Mouse (Mus musculus) urinary bladder, adult 2 months (tissue): Measurements from ENCODE around the gene Stoml2. TPM values are rescaled to one million over a fixed set of nuclear protein-coding genes. Genes with fewer than 3 reads are reported as not detected.
A peak's percentile ranks its signal among the peaks of the same experiment; 100 is the strongest.
"Not testable (repeated sequence)": the region's sequence is repeated elsewhere in the genome, so short reads cannot be mapped to it uniquely, and the experiment has no call there.

Experiments used
- DNase-seq: peaks from one replicate; pipeline ENCODE4 v3.0.0; 2022; ENCODE audit warnings: low spot score
- polyA plus RNA-seq: library from polyadenylated mRNA; depleted of rRNA; stranded (reverse); fragments of >200 nt; gene quantifications from 2 replicates; pipeline ENCODE4 v1.2.3, GENCODE M21; 2012; rRNA removed

The Stoml2 gene
- polyA plus RNA-seq, 1 experiment = 94.8 TPM

- DNase-seq = no peak
Measured at GRCm38 (mm10) chr4:43004951-43005350, 26.6 kb downstream of the Stoml2 start.

DNA sequence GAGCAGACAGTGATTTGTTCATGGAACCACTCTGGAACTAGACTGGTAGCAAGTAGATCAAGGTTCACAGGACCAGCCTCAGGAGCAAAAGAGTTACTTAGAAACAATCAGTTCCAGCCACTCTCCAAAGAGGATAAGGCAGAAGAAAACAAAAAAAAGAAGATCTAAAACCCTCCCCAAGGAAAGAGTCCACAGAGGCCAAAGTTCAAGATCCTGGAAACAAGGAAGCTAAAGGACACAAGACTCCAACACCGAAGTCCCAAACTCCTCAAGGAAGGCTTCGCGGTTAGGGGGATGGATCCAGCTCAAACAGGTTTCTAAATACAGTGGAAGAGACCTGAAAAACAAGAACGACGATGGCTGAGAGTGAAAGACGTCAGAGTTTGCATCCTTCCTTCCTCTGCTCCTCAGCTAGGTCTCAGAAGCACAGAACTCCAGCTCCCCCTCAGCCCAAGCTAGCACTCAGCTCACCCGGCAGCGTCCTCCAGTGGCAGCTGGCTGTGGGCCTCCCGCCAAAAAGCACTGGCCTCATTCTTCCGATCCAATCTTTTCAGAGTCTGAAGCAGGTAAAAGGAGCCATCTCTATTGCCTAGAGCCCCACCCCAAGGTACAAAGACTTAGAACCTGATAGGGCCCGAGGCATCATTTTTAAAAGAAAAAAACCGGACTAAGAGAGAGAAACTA, 28.6 kb downstream of the Stoml2 start:
- no peak for DNase-seq

GRCm38 (mm10) chr4:43001272-43001671, 30.2 kb downstream of the Stoml2 start:
- DNase-seq = no peak

DNA sequence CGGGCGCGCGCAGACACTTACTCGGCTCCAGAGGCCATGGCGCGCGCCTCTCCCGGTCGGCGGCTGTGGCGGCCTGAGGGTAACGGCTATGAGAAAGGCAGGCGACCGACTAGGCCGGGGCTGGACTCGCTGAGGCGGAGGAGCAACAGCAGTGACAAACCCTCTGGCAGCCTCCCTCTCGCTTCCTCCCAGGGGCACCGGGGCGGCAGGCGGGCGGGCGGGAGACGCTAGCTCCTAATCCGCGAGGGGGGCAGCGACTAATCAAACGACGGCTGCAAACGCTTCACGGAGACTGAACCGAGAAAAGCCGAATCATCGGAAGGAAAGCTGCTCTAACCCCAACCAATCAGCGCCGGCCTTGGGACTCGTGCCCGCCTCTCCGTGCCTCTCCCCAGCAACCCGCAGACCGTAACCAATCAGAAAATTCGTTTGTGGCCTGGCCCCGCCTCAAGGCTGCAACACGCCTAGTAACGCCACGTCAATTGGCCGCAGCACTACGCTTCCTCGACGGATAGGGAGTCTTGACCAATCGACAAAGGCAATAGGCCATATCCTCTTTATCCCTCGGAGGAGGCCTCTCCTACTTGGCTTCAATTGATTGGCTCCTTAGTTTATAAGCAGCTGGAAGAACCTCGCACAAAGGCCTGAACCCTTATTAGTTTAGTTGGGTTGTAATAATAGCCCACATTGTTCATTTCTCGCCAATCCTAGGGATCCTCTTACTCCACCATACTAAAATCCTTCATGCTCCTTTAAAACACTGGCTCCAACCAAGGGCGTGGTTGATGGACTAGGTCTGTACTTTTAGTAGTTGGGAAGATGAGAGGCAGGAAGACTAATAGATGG, 31.1 kb downstream of the Stoml2 start, which contains the start of gene Vcp:
Gene Vcp (minus strand): TSS at position 367 of the 846 bp plus-strand sequence.
- DNase-seq = peak; percentile 90

- DNase-seq = peak; percentile 70
Measured at GRCm38 (mm10) chr4:42999451-43000140, 31.9 kb downstream of the Stoml2 start.

DNA sequence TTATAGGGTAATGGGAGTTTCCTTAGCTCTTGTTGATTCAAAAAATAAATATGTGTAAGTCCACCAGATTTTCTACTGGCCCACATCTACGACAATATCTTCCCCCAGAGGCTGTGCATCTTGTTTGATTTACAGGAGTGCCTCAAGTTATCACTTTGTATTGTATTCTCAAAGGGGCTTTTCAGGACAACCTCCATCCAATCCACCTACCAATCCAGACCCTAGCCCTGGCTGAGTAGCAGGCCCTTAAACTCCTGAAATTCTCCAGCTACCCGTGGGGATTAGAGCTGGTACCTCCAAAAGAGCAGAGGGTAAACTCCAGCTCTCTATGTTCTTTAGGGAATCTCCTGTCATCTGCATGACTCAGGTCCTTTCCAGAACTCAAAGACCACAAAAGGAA, 33.5 kb downstream of the Stoml2 start:
- no peak for DNase-seq

DNA sequence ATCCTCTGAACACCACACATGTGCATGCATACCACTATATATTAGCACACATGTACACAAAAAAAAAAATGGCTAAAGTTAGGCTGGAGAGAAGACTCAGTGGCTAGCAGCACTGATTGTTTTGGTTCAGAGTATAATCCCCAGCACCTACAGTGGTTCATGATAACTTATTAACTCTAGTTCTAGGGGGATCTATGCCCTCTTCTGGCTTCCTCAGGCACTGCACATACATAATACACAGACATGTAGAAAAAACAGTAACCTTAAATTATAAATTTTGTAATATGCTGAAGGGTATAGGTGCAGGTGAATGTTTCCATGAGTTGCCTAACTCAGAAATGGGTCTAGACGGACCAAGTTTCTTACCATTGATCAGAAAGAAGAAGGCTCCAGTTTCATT, 43.2 kb downstream of the Stoml2 start:
- no peak for DNase-seq

GRCm38 (mm10) chr4:42980467-42980866, 51.0 kb downstream of the Stoml2 start:
- DNase-seq = not testable (repeated sequence)

DNA sequence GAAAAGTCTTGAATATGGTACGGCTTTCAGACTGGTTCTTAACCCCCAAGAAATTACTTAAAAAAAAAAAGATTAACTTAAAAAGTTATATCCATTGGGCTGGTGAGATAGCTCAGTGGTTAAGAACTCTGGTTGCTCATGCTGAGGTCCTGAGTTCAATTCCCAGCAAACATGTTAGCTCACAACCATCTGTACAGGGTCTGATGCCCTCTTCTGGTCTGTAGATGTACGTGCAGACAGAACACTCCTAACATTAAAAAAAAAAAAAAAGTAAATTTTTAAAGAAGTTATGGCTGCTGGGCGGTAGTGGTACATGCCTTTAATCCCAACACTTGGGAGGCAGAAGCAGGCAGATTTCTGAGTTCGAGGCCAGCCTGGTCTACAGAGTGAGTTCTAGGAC, 53.4 kb downstream of the Stoml2 start:
- DNase-seq = no peak

Other genes with a start within 250 kb of the Stoml2 start
- 0.03 and 0.10 TPM in 2 replicates for gene Fam205a1, start 177.8 kb downstream of the Stoml2 start, polyA plus RNA-seq
- gene Gm12394, start 174.9 kb downstream of the Stoml2 start, polyA plus RNA-seq = not detected in 2 replicates
- not detected in 2 replicates for gene Fam205c, start 157.5 kb downstream of the Stoml2 start, polyA plus RNA-seq
- 4.0 and 4.7 TPM in 2 replicates for gene Phf24, start 115.0 kb downstream of the Stoml2 start, polyA plus RNA-seq
- 26.1 and 46.1 TPM in 2 replicates for gene Dnajb5, start 81.9 kb downstream of the Stoml2 start, polyA plus RNA-seq
- gene 1700022I11Rik, start 62.1 kb downstream of the Stoml2 start, polyA plus RNA-seq = not detected in 2 replicates
- gene Vcp, start 31.2 kb downstream of the Stoml2 start, polyA plus RNA-seq = 176 and 192 TPM in 2 replicates
- 9.5 and 11.6 TPM in 2 replicates for gene Fancg, start 21.2 kb downstream of the Stoml2 start, polyA plus RNA-seq
- 12.7 and 13.1 TPM in 2 replicates for gene Pigo, start 5.9 kb downstream of the Stoml2 start, polyA plus RNA-seq
- gene Fam214b, start 14.5 kb upstream of the Stoml2 start, polyA plus RNA-seq = 15.7 and 24.8 TPM in 2 replicates
- gene Unc13b, start 27.2 kb upstream of the Stoml2 start, polyA plus RNA-seq = 9.9 and 11.2 TPM in 2 replicates
- 0.58 and 0.65 TPM in 2 replicates for gene Atp8b5, start 235.4 kb upstream of the Stoml2 start, polyA plus RNA-seq